Mouse (Mus musculus) lung, postnatal 25 days (tissue): ENCODE results near the gene Lhfpl5.

Source experiments
- DNase-seq: peaks from one replicate; pipeline ENCODE4 v3.0.0; 2022; ENCODE audit warnings: low spot score

The Lhfpl5 gene

DNA sequence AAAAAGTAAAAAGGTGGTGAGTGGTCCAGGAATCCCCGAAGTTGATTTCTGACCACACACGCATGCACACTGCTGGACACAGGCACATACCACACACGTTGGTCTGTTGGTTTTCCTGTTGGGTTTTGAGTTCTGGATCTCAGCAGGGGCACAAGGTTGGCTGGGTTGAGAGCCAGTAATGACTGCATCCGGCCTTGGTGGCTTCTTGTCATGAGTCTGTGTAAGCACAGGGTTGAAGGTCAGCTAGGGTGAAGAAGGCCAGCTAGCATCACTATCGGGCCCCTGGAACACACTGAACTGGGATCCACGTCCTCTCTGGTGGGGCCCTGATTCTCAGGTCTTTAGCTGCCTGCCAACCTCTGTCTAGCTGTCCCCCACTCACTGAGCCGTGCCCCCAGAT is 2.9 kb upstream of the Lhfpl5 start:
- no peak for DNase-seq

DNA sequence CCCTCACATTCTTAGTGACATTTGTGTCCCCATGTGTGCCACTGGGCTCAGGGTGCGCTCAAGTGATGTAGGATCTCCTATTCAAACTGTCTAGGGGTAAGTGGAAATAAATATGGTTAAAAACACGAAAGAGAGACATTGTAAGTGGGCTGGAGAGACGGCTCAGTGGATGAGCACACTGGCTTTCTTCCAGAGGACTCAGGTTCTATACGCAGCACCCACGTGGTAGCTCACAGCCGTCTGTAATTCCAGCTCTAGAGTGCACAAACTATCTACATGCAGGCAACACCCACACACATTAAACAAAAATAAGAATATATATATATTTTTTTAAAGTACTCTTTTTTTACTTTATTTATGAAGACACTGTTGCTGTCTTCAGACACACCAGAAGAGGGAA is 2.5 kb upstream of the Lhfpl5 start:
- DNase-seq = no peak

GRCm38 (mm10) chr17:28580396-28580795 is 5.0 kb downstream of the Lhfpl5 start:
- peak; percentile 21 for DNase-seq

- DNase-seq = no peak
These were observed 5.6 kb downstream of the Lhfpl5 start for GRCm38 (mm10) chr17:28581056-28581455.

DNA sequence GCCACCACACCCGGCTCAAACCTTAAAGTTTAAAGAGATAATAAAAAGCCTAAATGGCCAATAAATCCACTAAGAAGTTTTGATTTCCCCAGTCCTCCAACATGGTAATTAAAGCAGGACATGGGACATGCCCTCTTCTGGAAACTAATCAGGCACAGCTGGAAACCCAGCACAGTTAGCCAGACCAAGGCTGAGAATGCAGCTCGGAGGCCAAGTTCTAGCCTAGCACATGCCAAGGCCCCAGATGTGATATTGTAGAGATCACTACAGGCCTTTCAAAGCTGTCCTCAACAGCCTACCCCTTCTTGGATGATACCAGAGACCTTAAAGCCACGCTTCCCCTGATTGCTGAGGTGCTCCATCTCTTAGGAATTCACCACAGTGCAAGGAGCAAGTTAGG is 11.1 kb downstream of the Lhfpl5 start:
- DNase-seq = peak; percentile 19

- no peak for DNase-seq
These were observed 13.2 kb downstream of the Lhfpl5 start for GRCm38 (mm10) chr17:28588591-28588990.

DNA sequence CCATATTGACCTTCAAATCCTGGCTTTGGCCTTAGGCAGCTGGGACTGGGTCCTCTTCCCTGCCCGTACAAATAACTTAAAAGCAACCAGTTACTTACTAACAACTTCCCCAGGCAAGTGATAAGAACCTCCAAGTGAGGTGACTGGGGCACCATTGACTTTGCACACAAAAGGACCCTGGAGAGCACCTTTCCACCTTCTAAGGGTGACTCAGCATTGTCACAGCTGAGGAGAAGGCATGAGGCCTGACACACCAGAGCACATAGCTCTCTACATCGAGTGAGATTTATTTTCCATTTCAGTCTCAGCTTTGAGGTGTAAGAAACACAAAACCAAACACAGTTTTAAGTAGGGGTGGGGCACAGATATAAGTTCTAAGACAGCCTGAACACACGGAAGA is 15.2 kb downstream of the Lhfpl5 start:
- no peak for DNase-seq

- DNase-seq = no peak
These were observed 16.0 kb downstream of the Lhfpl5 start for GRCm38 (mm10) chr17:28591476-28591875.

DNA sequence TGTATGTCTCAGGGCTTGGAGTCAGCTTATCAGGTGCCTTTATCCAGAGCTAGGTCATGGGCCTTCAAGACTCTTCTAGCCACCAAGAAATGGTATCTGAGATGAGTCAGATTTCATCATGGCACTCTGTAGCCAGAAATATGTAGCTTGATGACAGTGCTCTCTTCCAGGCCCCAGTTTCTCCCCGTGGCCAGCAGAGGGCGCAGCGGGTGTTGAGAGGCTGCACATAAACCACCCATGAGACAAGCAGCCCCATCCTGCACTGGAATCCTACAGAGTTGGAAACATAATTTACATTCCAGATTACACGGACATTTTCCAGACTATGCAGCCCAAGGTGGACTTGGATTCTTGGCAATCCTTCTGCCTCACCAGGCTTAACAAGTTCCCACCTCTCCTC is 17.6 kb downstream of the Lhfpl5 start:
- peak; percentile 69 for DNase-seq

DNA sequence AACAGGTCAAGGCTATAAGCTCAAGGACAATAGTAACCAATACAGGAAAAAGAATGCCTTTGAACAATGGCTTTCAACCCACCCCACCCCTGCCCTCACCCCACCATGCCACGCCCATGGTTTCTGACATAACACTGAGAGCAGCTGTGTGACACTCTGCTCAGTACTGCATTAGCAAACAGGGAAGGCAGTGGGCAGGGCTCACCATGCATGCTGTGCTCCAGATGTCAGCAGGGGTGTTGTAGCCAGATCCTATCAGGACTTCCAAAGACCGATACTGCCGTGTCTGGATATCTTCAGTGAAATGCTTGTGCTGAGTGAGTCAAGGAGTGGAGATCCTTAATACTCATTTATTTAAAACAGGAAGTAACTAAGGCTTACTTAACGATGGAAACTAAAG is 18.5 kb downstream of the Lhfpl5 start:
- no peak for DNase-seq

DNA sequence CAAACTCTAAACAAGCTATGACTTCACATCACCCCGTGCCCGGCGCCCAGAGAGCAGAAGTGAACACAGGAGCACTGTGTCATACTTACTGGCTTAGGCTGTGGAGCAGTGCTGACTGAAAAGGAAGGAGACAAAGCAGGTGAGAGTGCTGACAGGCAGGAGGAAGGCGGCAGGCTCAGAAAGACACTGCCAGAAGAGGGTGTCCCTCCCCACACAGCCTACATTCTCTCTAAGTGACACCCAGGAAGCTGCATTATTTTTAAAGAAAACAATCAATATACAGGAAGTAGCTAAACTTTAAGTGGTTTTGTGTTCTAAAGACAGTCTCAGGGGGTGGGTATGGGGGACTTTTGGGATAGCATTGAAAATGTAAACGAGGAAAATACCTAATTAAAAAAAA is 25.3 kb downstream of the Lhfpl5 start:
- no peak for DNase-seq

- DNase-seq = no peak
These were observed 26.3 kb downstream of the Lhfpl5 start for GRCm38 (mm10) chr17:28601557-28602250.

DNA sequence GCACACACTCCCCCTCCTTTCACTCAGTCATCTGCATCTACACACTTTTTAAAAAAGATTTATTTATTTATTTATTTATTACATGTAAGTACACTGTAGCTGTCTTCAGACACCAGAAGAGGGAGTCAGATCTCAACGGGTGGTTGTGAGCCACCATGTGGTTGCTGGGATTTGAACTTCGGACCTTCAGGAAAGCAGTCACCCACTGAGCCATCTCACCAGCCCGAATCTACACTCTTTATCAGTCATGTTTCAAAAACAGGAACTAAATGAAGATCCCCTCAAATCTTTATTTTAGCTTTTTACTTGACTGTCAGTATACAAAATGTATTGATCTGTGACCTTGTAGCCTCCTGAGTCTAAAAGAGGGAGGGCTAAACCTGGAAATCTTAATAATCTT is 34.1 kb downstream of the Lhfpl5 start:
- DNase-seq = no peak

GRCm38 (mm10) chr17:28612603-28613002 is 37.2 kb downstream of the Lhfpl5 start:
- DNase-seq = peak; percentile 34

DNA sequence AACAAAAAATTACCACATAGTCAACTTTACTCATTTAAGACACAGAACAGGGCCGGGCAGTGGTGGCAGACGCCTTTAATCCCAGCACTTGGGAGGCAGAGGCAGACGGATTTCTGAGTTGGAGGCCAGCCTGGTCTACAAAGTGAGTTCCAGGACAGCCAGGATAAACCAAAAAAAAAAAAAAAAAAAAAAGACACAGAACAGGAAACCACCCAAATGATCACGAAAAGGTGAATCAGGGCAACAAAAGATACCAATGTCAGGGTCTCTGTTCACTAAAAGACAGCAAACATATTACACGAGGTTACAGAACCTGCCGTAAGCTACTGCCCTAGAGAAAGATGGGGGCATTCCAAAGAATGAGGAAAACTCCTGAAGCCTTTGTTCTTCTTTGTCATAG is 37.7 kb downstream of the Lhfpl5 start:
- DNase-seq = no peak

- no peak for DNase-seq
These were observed 39.9 kb downstream of the Lhfpl5 start for GRCm38 (mm10) chr17:28615332-28615731.

GRCm38 (mm10) chr17:28617636-28618035 is 42.2 kb downstream of the Lhfpl5 start:
- DNase-seq = no peak

DNA sequence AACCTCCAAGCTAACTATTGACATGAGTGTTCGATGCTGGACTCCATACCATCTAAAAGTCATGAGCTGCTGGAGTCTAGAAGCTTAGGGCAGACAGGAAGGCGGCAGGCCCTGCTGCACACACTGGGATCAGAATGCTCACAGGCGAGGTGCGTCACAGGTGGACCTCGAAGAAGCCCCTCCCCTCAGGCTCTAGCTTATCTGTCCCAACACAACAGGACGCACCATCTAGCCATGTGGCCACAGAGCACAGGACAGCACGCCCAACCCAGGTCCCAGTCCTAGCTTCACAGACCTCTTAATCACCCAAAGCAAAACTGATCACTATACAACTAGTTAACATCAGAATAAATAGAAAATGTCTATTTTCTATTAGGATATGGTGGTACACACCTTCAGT is 42.7 kb downstream of the Lhfpl5 start:
- DNase-seq = no peak

DNA sequence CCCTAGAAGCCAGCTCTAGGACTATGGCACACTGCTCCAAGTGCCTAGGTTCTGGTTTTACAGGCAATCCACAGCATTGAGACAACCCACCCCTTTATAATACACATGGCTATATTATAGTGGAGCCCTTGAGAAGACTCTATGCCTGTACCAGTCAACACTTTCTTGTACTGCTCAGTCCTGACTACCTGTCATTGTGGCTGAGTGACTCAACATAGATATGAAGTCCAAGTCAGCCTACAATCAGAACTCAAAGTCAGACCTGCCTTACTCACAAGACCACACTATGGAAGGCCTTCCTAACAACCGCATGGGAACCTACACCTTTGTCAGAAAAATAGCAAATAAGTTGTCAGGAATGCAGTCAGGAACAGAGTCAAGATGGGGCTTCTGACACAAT is 43.3 kb downstream of the Lhfpl5 start:
- no peak for DNase-seq

- peak; percentile 17 for DNase-seq
These were observed 46.2 kb downstream of the Lhfpl5 start for GRCm38 (mm10) chr17:28621381-28622299.

DNA sequence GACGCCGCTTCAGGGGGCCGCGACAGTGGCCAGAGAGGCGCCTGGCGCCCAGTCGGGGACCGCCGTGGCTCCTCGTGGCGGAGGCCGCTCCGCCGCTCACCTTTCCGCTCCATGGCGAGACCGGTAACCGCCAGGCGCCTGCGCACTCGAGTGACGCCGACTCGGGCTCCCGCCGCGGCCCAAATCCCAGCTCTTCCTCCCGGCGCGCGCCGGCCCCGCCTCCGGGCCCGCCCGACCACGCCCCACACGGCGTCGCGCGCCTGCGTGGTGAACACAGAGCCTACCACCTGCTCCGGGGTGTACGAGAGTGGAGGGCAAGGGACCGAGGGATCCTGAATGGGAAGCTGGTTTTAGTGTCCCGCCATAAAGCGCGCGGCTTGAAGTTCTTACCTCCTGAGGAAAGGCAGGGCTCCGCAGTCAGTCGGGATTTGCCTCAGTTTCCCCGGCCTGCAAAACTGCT is 46.9 kb downstream of the Lhfpl5 start, which contains the start of gene Srpk1:
Gene Srpk1, minus strand, starts transcription at position 410 of the 460 bp plus-strand sequence.
- DNase-seq = peak; percentile 91

DNA sequence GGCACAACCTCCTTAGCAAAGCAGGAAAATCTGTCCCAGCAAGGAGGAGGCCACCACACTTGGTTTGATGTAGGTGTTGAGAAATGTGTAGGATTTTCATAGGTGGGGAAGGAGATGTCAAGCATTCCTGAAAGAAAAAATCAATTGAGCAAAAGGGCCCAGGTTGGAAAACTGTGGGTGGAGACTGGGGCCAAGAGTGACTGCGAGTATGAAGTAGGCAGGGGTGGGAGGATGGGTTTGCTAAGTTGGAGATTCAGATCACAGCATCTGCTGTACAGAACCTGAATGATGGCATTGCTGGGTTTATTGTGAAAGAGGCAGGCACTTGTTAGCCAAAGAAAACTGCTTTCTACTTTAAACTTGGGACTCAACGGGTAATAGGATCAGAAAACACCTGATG is 49.4 kb downstream of the Lhfpl5 start:
- DNase-seq = no peak

DNA sequence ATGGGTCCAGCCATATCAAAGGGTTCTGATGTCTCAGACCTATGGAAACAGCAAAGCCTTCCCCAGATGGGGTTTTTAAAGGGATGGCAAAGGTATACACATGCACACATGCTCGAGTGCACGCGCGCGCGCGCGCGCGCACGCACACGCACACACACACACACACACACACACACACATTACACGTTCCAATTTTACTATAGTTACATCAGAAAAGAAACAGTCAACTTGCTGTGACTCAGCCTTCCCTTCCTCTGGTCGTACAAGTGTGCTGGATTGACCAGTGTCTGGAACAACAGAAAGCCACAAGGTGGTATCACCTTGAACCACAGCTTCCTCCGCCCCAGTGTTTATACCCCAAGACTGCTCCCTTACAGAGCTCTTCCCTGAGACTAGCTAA is 49.9 kb downstream of the Lhfpl5 start:
- no peak for DNase-seq
